Mouse (Mus musculus) monocyte, adult 2 months (primary cell): ENCODE results near the gene Hint2.

Experiments
- DNase-seq, 2 experiments: peaks; one replicate each; pipeline ENCODE4 v3.0.0; 2022; ENCODE audit warnings: low spot score in 2 of 2, low read depth in 1 of 2

The Hint2 gene

GRCm38 (mm10) chr4:43655656-43656338 lies 469 bp downstream of the Hint2 start:
- DNase-seq: no peak

DNA sequence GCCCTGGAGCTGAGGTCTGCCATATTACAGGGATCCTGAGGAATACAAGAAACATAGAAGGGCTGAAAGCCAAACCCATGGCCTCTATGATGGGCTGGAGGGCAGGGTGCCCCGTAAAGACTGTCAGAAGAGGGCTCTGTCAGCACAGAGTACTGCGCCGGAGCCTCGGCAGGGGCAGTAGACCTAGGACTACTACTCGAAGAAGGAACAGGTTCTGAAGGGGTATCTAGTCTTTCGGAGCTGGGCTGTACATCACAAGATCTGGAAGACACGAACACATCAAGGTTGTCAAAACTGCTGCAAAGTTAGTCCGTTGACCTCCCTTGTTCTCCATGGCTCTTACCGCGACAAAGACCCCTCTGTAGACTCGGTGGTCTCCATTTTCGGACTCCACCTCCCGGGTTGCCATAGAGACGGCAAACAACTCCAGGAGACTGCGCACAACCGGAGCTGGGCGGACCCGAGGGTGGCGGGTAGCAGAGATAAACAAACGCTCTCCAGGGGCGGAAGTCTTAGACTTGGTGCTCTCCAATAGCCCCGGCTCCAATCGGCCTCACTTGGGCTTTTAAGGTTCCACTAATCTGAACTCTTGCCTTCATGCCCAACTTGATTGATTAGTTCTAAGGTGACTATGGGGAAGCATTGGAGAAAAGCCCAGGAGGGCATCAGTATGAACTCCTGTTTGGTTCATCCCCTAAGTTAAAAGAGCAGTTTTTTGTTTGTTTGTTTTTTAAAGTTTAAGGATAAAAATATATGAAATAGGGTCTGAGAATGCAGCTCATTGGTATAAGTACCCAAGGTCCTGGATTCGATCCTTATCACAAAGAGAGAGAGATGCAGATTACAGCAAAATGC lies 2.9 kb downstream of the Hint2 start, which contains the start of gene Spag8:
Gene Spag8, minus strand, starts transcription at position 434 of the 855 bp plus-strand sequence.
- DNase-seq: no peak

GRCm38 (mm10) chr4:43652726-43653125 lies 3.5 kb downstream of the Hint2 start:
- DNase-seq: no peak

- DNase-seq: no peak
Measured at GRCm38 (mm10) chr4:43649783-43650182, 6.5 kb downstream of the Hint2 start.

DNA sequence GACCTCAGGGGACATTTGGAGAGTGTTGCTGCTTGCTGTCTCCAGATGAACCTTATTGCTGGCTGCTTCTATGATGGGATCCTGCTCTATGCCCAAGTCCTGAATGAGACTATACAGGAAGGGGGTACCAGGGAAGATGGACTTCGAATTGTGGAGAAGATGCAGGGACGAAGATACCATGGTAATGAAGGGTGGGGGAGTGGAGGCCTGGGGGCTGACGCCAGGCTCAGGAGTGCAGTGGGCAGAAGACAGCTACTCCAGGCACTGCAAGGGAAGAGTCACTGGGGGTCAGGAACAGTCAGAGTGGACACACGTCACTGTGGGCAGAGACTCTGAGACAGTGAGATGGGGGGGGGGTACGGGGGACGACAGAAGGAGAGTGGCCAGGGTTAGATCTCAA lies 15.8 kb downstream of the Hint2 start:
- no peak for DNase-seq

DNA sequence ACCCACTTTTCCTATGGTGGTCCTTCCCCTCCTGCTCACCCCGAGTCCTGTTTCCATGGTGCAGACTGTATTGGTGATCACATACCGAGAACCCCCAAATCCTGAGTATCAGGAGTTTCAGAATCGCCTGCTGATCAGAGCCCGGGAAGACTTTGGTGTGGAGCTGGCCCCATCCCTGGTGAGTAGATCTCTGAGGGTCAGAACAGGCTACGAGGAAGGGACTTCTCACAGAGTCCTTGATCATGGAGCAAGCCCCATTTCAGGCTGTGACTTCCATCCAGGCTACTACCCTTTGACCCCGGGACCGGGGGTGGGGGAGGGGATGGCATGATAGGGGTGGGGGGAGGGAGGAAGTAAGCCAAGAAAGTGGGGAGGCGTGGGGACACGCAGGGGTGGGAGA lies 16.2 kb downstream of the Hint2 start:
- DNase-seq: no peak

DNA sequence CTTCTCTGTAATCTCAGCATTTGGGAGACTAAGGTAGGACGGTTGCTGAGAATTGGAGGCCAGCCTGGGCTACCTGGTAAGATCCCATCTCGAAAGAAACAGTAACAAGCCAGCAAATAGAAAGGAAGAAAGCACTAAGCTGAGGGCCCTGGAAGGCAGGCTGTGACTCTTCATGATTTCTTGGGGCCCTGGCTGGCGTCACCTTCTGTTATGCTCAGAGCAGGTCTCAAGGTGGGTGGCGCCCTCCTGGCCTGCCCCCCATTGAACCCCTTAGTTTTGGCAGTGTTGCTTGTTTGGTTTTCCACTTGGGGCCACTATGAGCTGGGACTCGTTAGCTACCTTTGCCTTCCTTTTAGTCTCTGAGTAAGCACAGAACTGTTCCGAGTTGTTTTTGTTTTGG lies 19.5 kb downstream of the Hint2 start:
- DNase-seq: no peak

DNA sequence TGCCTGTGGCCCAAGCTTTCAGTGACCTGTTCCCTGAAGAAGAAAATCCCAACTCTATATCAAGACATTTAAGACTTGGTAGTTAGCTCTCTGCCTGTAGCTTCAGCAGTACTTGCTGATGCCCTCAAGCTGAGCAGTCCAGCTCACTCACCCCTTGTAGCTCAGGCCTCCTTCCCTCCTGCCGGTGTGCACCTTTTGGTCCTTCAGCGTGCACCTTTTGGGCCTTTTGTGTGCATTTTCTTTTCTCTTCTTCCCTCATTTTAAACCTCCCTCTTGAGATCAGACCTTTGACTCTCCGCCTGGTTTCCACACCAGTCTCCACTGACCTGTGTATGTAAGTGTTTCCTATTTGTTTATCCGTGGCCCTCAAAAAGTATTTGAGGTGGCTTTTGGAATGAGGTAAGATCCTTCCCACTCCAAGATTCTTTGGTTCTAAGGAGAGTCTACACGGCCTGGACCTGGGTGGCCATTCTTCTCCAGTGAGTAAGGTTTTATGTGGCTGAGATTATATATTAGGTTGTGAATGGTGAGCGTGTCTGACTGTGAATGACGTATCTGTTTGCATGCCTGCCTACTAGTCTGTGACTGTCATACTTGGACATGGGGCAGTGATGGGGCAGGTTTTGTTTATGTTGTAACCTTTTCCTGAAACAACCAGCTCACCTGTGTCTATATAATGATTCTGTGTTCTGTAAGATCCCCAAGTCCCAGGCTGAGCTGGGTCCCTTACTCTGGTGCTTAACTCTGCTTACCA lies 21.5 kb downstream of the Hint2 start:
- DNase-seq: no peak

DNA sequence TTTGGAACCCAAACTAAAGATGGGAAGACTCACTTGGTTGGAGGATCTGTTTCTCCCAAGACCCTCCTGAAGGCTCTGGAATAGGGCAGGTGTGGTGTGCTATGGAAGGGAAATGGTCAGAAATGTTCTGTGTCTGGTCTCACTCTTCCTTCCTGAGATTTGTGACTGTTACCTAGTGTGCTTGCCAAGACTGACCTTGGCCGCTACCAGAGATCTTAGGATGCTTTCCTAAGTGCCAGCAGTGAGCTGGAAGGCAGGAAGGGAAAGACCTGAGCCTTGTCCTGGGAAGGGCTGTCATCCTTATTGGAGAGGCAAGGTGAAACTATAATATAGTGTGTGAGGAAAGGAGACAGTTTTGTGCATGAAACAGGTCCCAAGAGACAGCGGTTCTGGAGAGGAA lies 22.5 kb downstream of the Hint2 start:
- DNase-seq: no peak

DNA sequence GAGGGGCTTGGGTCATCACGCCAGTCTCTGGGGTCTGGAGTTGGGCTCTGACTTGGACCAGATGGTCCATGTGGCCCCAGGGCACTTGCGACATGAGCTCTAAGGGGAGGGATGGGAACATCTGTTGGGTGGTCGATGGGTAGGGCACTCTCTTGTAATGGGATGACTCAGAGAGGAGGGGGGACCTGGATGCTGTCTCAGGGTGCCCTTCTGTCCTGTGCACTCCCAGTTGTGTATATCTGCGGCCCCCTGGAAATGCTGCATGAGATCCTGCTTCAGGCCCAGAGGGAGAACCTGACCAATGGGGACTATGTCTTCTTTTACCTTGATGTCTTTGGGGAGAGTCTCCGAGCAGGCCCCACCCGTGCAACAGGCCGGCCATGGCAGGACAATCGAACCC lies 23.0 kb downstream of the Hint2 start:
- no peak for DNase-seq

- DNase-seq: no peak
Measured at GRCm38 (mm10) chr4:43631956-43632920, 24.0 kb downstream of the Hint2 start.

- DNase-seq: no peak
Measured at GRCm38 (mm10) chr4:43631046-43631955, 25.0 kb downstream of the Hint2 start, which contains the start of gene Npr2. Gene Npr2 (plus strand): TSS chr4:43631935.

- no peak for DNase-seq
Measured at GRCm38 (mm10) chr4:43630671-43631045, 25.6 kb downstream of the Hint2 start.

GRCm38 (mm10) chr4:43630030-43630581 lies 26.2 kb downstream of the Hint2 start:
- peak; percentile 26 to 49 for DNase-seq

- no peak for DNase-seq
Measured at GRCm38 (mm10) chr4:43629106-43629817, 27.0 kb downstream of the Hint2 start.

GRCm38 (mm10) chr4:43620146-43620778 lies 36.0 kb downstream of the Hint2 start:
- DNase-seq: no peak

- no peak for DNase-seq
Measured at GRCm38 (mm10) chr4:43613060-43613730, 43.1 kb downstream of the Hint2 start.
